In the genomic region with DNA sequence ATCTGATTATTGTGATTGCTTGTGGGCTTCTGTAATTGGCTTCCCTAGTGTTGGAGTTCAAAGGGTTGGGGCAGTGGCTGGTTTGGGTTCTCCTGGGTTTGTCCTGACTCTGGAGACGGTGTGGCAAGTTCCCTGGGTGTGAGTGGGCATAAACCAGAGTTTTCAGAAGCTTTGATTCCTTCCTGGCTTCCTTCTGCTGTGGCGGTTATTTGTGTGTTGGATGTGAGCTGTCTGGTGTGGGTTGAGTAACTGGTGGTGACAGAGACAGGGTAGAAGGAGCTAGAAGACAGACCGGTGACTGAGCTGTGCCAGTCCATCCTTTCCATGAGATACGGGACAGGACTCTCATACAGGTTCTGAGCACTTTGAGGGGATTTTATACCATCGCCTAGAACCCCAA, we compare ENCODE assay signal across 12 mouse cellular contexts. TPM values are rescaled to one million over a fixed set of nuclear protein-coding genes. Genes with fewer than 3 reads are reported as not detected.
DNase-seq lines count a peak whose midpoint lies in the region; ATAC-seq and TF ChIP-seq lines count a peak whose summit lies in the region.
"Had no signal": no experiment of that assay in that cellular context is flagged by ENCODE, and none has a peak within 500 bp of the region (broad histone marks: within the 10 kb centered on the region; RNA-seq: fewer than 3 reads in every experiment).

No protein-coding gene starts in this region.

- no peaks in the 10 kb centered on the region for H3K9me3 ChIP-seq in heart, postnatal 0 days (replicated peaks; ENCODE audit: control insufficient read depth, low read length)
- H3K9me3 ChIP-seq in E14TG2a.4 (ENCODE audit: low read length), result no peaks in the 10 kb centered on the region
- no peaks in the 10 kb centered on the region for H3K9me3 ChIP-seq in embryonic facial prominence, embryonic 14.5 days (ENCODE audit: control insufficient read depth, low read length)
- H3K9me3 ChIP-seq in limb, embryonic 15.5 days, result no peaks in the 10 kb centered on the region
- H3K9me3 ChIP-seq: G1E had no signal

- ATAC-seq in heart, postnatal 0 days (ENCODE audit: insufficient read depth, low read depth), result no peak
- no peak for ATAC-seq in embryonic facial prominence, embryonic 14.5 days (ENCODE audit: low read depth)
- ATAC-seq in limb, embryonic 15.5 days (ENCODE audit: insufficient number of reproducible peaks, low FRiP score, low TSS enrichment, low read depth), result no peak

- no peak for TF ChIP-seq EP300 in heart, postnatal 0 days (IDR thresholded peaks at IDR 0.05; ENCODE audit: low read depth)

- H3K4me2 ChIP-seq in heart, postnatal 0 days (ENCODE audit: low read depth, low read length), result peak overlapping the region; percentile 92; the same call in 1 of the 2 replicates
- peak overlapping the region; percentile 91 for H3K4me2 ChIP-seq in embryonic facial prominence, embryonic 14.5 days (ENCODE audit: low read depth, low read length)
- peak overlapping the region; percentile 73; the same call in 1 of the 2 replicates for H3K4me2 ChIP-seq in limb, embryonic 15.5 days

- 68% methylated on average over 5 of the region's 5 CpGs for WGBS in heart, postnatal 0 days
- 68% methylated on average over 5 of the region's 5 CpGs for WGBS in embryonic facial prominence, embryonic 14.5 days
- WGBS in limb, embryonic 15.5 days, result 70% methylated on average over 5 of the region's 5 CpGs

- H3K9ac ChIP-seq in heart, postnatal 0 days (replicated peaks; ENCODE audit: low read depth, low read length), result no peak overlapping the region
- H3K9ac ChIP-seq in embryonic facial prominence, embryonic 14.5 days (ENCODE audit: low read depth, low read length), result 0 out of 2 replicates have a peak overlapping the region, but pooled peaks have one; percentile 15
- H3K9ac ChIP-seq in limb, embryonic 15.5 days, result no peak overlapping the region
- H3K9ac ChIP-seq: liver, embryonic 14.5 days had no signal

- no peaks in the 10 kb centered on the region for H3K27me3 ChIP-seq in heart, postnatal 0 days (ENCODE audit: control insufficient read depth, insufficient read depth, low read length)
- H3K27me3 ChIP-seq in E14TG2a.4 (ENCODE audit: insufficient read depth, low read length), result 0 out of 2 replicates have a peak, but pooled peaks cover under 1% of the 10 kb centered on the region
- H3K27me3 ChIP-seq in embryonic facial prominence, embryonic 14.5 days (replicated peaks; ENCODE audit: control insufficient read depth, insufficient read depth, low read length), result no peaks in the 10 kb centered on the region
- no peaks in the 10 kb centered on the region for H3K27me3 ChIP-seq in limb, embryonic 15.5 days

- TF ChIP-seq CTCF in heart, postnatal 0 days (IDR thresholded peaks at IDR 0.05; ENCODE audit: low read depth), result no peak
- TF ChIP-seq CTCF in E14TG2a.4 (conservative IDR thresholded peaks at IDR 0.05; ENCODE audit: low read length), result no peak

- no peak for DNase-seq in heart, postnatal 0 days (ENCODE audit: low spot score)
- no peak for DNase-seq in heart, adult 11 months
- no peak for DNase-seq in embryonic facial prominence, embryonic 14.5 days (ENCODE audit: low spot score)
- no peak for DNase-seq in embryo, embryonic 10.5 days (ENCODE audit: low spot score)
- no peak for DNase-seq in adrenal gland, adult 2 months
- DNase-seq: adrenal gland, postnatal 36 days; cerebellum, postnatal 25 days; kidney, postnatal 4 days had no signal

- no peaks in the 10 kb centered on the region; the same call in 1 of the 2 replicates for H3K36me3 ChIP-seq in heart, postnatal 0 days (replicated peaks; ENCODE audit: control insufficient read depth, insufficient read depth, low read length)
- H3K36me3 ChIP-seq in E14TG2a.4 (ENCODE audit: insufficient read depth, low read length), result peaks cover 33% of the 10 kb centered on the region
- H3K36me3 ChIP-seq in embryonic facial prominence, embryonic 14.5 days (ENCODE audit: control insufficient read depth, insufficient read depth, low read length), result no peaks in the 10 kb centered on the region
- H3K36me3 ChIP-seq in limb, embryonic 15.5 days, result no peaks in the 10 kb centered on the region
- H3K36me3 ChIP-seq: G1E had no signal

- H3K4me3 ChIP-seq in heart, postnatal 0 days (ENCODE audit: low read depth, low read length), result no peak overlapping the region
- H3K4me3 ChIP-seq in E14TG2a.4 (replicated peaks; ENCODE audit: low read length), result peak overlapping the region; percentile 95
- H3K4me3 ChIP-seq in embryonic facial prominence, embryonic 14.5 days (ENCODE audit: low read depth, low read length), result no peak overlapping the region
- H3K4me3 ChIP-seq in limb, embryonic 15.5 days, result peak overlapping the region; percentile 8; the same call in 1 of the 2 replicates

- H3K27ac ChIP-seq in heart, postnatal 0 days (ENCODE audit: low read depth), result peak overlapping the region; percentile 93; the same call in 1 of the 2 replicates
- H3K27ac ChIP-seq in embryonic facial prominence, embryonic 14.5 days (replicated peaks; ENCODE audit: low read depth, low read length), result no peak overlapping the region; the same call in 1 of the 2 replicates
- 0 out of 2 replicates have a peak overlapping the region, but pooled peaks have one; percentile 54 for H3K27ac ChIP-seq in limb, embryonic 15.5 days
- H3K27ac ChIP-seq: liver, embryonic 14.5 days had no signal

- H3K4me1 ChIP-seq in heart, postnatal 0 days (ENCODE audit: control insufficient read depth, insufficient read depth), result peaks cover 55% of the 10 kb centered on the region
- peaks cover 94% of the 10 kb centered on the region for H3K4me1 ChIP-seq in E14TG2a.4 (replicated peaks; ENCODE audit: low read depth, low read length)
- H3K4me1 ChIP-seq in embryonic facial prominence, embryonic 14.5 days (ENCODE audit: control insufficient read depth, insufficient read depth, low read length), result peaks cover 72% of the 10 kb centered on the region
- peaks cover 83% of the 10 kb centered on the region for H3K4me1 ChIP-seq in limb, embryonic 15.5 days

RNA-seq across cellular contexts. Expression of a gene that starts 3.7 kb away (rescaled TPM):
- total RNA-seq in heart, postnatal 0 days (2014; rRNA removed; ENCODE audit: low replicate concordance), result 59.6 and 60.1 TPM in 2 replicates
- 25.2 and 25.3 TPM in 2 replicates for polyA plus RNA-seq in heart, postnatal 0 days (2015; fragmentation: Nextera tagmentation; extraction: Ambion mirVana)
- 38.4 and 39.0 TPM in 2 replicates for polyA plus RNA-seq in embryonic facial prominence, embryonic 14.5 days (2014; fragmentation: Nextera tagmentation; extraction: Ambion mirVana)
- polyA plus RNA-seq in limb, embryonic 15.5 days (2015; fragmentation: Nextera tagmentation; extraction: Ambion mirVana), result 138 and 152 TPM in 2 replicates
- 10 to 100 TPM; 14.8 to 27.4 TPM for total RNA-seq in adrenal gland, adult 2 months (2021)
- 20.1 and 21.6 TPM in 2 replicates for polyA plus RNA-seq in adrenal gland, adult 2 months (2012; rRNA removed)

RNA-seq across cellular contexts. Expression of a gene that starts 32.5 kb away (rescaled TPM):
- total RNA-seq in heart, postnatal 0 days (2014; rRNA removed; ENCODE audit: low replicate concordance), result 12.6 and 46.0 TPM in 2 replicates
- 20.9 and 23.5 TPM in 2 replicates for polyA plus RNA-seq in heart, postnatal 0 days (2015; fragmentation: Nextera tagmentation; extraction: Ambion mirVana)
- 26.8 and 29.7 TPM in 2 replicates for polyA plus RNA-seq in embryonic facial prominence, embryonic 14.5 days (2014; fragmentation: Nextera tagmentation; extraction: Ambion mirVana)
- polyA plus RNA-seq in limb, embryonic 15.5 days (2015; fragmentation: Nextera tagmentation; extraction: Ambion mirVana), result 16.7 and 17.9 TPM in 2 replicates
- total RNA-seq in adrenal gland, adult 2 months (2021), result 10 to 100 TPM; 19.3 to 29.5 TPM
- polyA plus RNA-seq in adrenal gland, adult 2 months (2012; rRNA removed), result 8.0 and 8.1 TPM in 2 replicates

Comparison
In these comparisons a context has a peak if more than half of its experiments do, and no peak if none do; other contexts are left out.
1. H3K4me3 ChIP-seq: peak in E14TG2a.4 (single experiment) and limb, embryonic 15.5 days (single experiment); none in heart, postnatal 0 days (single experiment) and embryonic facial prominence, embryonic 14.5 days (single experiment).
2. Peak in every context shown above with its lines, with median percentiles within 50 percentile points of each other: H3K4me2 ChIP-seq.